21 mouse cellular contexts compared by ENCODE assay signal in genomic region chr5:97817485-97817884, GRCm38 (mm10).
"Had no signal": no experiment of that assay in that cellular context is flagged by ENCODE, and none has a peak within 500 bp of the region (broad histone marks: within the 10 kb centered on the region; RNA-seq: fewer than 3 reads in every experiment).

No protein-coding gene starts in this region.

- H3K9ac ChIP-seq: liver, embryonic 15.5 days; liver, postnatal 0 days; midbrain, embryonic 12.5 days; neural tube, embryonic 13.5 days; neural tube, embryonic 15.5 days; stomach, embryonic 15.5 days had no signal

- H3K9me3 ChIP-seq: liver, embryonic 15.5 days; midbrain, embryonic 10.5 days; midbrain, embryonic 12.5 days; neural tube, embryonic 13.5 days; neural tube, embryonic 15.5 days; stomach, embryonic 15.5 days had no signal

- H3K27ac ChIP-seq: liver, embryonic 15.5 days; macrophage; midbrain, embryonic 10.5 days; midbrain, embryonic 12.5 days; neural tube, embryonic 13.5 days; neural tube, embryonic 15.5 days; stomach, embryonic 15.5 days; stomach, postnatal 0 days had no signal

- H3K4me2 ChIP-seq: liver, embryonic 15.5 days; midbrain, embryonic 12.5 days; neural tube, embryonic 13.5 days; neural tube, embryonic 15.5 days; stomach, embryonic 15.5 days had no signal

- H3K4me3 ChIP-seq: liver, embryonic 15.5 days; megakaryocyte, embryonic 14.5 days; midbrain, embryonic 10.5 days; midbrain, embryonic 12.5 days; myocyte; neural tube, embryonic 13.5 days; neural tube, embryonic 15.5 days; stomach, embryonic 15.5 days had no signal

- H3K4me1 ChIP-seq: liver, embryonic 15.5 days; megakaryocyte, embryonic 14.5 days; midbrain, embryonic 10.5 days; midbrain, embryonic 12.5 days; neural tube, embryonic 13.5 days; neural tube, embryonic 15.5 days; stomach, embryonic 15.5 days had no signal

- H3K36me3 ChIP-seq: liver, embryonic 15.5 days; midbrain, embryonic 10.5 days; midbrain, embryonic 12.5 days; neural tube, embryonic 13.5 days; neural tube, embryonic 15.5 days; stomach, embryonic 15.5 days had no signal

- H3K27me3 ChIP-seq: liver, embryonic 15.5 days; megakaryocyte, embryonic 14.5 days; midbrain, embryonic 12.5 days; neural tube, embryonic 13.5 days; neural tube, embryonic 15.5 days; stomach, embryonic 15.5 days had no signal

- DNase-seq: liver, postnatal 0 days; lung, adult 2 months; lung, postnatal 10 days; midbrain, embryonic 14.5 days; retina, postnatal 1 day; right cerebral cortex, adult 18-20 months; right cerebral cortex, postnatal 14 days; thymus, adult 2 months; thymus, postnatal 25 days; thymus, postnatal 4 days had no signal

- ATAC-seq: liver, postnatal 0 days; midbrain, embryonic 16.5 days had no signal
